Mouse (Mus musculus) frontal cortex, adult 2 months (tissue): ENCODE data around the gene Trpc1. TPM values are rescaled to one million over a fixed set of nuclear protein-coding genes. Genes with fewer than 3 reads are reported as not detected.

Experiments used
- DNase-seq, 2 experiments: peaks; one replicate each; pipeline ENCODE4 v3.0.0; 2022; ENCODE audit warnings: low spot score in 1 of 2; ENCODE audit errors: extremely low spot score in 1 of 2
- polyA plus RNA-seq: library from polyadenylated mRNA; depleted of rRNA; stranded (reverse); fragments of >200 nt; gene quantifications from 2 replicates; pipeline ENCODE4 v1.2.3, GENCODE M21; 2012; rRNA removed

Trpc1 gene
- polyA plus RNA-seq, result 19.4 and 22.4 TPM in 2 replicates

DNA sequence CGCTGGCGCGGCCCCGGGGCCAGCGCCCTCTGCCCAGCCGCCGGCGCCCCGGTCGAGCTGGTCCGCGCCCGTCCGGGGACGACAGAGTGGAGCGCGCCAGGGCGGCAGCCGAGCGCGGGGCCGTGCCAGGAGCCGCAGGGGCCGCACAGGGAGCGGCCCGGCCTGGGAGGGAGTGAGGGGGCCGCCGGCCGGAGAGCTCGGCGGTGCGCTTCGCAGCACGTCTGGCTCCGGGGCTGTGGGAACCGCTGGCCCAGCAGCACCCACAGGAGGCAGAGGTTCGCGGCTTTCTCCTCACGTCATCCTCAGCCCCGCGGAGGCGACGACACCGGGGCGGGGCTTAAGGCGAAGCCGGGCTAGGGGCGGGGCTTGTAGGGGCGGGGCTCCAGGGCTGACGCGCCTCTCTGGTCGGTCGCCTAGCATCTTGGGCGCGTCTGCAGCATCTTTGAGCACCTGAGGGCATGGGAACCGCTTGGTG is at the start of gene Trpc1:
Trpc1 (minus strand) TSS at position 339 of the 475 bp plus-strand sequence.
- DNase-seq, result peak; percentile 60 to 83

DNA sequence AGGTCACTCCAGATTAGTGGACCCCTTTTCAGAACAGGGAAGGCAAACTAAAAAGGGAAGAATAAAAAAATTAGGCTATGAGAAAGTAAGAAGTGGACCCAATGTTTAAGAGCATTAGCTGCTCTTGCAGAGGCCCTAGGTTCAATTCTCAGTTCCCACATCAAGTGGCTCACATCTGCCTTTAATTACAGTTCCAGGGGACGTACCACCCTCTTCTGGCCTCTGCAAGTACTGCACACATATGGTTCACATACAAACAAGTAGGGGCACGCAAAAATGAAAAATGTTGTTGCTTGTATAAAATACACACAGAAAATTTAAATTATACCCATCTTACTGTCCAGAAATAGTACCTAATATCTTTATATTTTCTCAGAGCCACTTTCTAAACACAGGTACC is 46.1 kb upstream of the Trpc1 start:
- DNase-seq, result no peak

DNA sequence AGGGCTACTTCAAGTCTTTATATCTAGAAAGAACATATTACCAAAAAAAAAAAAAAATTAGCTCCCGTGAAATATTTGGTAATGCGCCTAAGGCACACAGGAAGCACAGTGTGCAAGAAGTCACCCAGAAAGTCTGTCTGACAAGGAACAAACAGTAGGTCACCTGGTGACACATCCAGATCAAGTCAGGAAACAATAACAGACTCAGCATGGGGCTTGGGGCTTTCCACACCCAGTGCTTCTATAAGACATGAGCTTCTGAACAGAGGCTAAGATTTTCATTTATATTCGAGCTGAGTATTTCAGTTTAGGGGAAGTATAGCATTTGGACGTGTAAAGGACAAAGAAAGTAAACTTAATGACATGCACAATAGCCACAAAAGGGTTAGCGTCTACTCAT is 45.7 kb upstream of the Trpc1 start:
- no peak for DNase-seq

DNA sequence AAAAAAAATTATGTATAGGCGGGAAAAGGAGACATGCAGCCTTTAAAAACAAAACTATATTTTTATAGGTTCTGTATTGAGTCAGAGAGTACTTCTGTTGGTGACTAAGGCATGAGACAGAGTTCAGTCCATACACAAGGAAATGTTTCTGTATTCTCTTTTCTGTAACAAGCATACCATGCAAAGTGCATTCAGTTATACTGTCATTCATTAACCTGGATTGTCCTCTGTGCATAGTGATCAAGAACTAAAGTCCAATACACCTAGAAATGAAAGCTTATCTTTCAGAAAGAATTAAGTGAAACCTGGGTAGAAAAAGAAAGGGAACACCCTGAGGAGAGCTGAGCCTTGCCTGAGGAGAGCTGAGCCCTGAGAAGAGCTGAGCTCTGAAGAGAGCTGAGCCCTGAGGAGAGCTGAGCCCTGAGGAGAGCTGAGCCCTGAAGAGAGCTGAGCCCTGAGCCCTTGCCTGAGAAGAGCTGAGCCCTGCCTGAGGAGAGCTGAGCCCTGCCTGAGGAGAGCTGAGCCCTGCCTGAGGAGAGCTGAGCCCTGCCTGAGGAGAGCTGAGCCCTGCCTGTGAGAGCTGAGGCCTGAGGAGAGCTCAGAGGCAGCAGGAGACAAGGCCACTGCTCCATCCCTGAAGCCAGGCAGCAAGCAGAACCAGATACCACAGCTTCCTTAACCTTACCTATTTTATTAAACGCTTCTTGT is 45.1 kb upstream of the Trpc1 start:
- no peak for DNase-seq

DNA sequence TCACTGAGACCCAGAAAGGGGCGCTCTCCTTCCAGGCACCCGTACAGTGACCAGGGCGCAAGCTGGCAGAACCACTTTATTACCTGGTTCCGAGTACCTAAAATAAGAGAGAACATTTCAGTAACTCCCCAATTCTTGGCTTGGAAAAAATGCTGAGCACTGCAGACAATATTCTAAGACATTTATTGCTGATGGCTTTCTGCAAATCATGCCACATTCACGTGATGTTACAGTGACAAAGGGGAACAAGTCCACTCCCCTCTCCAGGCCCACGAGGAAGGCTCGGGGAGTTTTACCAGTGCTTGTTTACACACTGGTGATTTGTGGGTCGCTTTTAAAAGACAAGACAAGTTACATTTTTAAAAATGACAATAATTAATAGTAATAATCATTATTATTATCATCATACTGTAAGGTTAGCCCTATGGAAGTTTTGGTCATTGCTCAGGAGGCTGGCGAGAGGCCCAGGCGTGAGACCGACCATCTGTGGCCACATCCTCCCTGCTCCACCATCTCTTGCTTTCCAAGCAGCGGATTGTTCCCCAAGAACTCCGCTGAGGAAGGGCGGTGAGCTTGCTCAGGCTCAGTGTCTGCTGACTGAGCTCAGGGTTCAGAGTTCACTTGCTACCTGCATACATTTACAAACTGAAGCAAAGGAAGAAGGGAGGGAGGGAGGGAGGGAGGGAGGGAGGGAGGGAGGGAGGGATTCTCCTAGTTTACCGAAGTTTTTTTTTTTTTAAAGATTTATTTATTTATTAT is 44.0 kb upstream of the Trpc1 start:
- no peak for DNase-seq

DNA sequence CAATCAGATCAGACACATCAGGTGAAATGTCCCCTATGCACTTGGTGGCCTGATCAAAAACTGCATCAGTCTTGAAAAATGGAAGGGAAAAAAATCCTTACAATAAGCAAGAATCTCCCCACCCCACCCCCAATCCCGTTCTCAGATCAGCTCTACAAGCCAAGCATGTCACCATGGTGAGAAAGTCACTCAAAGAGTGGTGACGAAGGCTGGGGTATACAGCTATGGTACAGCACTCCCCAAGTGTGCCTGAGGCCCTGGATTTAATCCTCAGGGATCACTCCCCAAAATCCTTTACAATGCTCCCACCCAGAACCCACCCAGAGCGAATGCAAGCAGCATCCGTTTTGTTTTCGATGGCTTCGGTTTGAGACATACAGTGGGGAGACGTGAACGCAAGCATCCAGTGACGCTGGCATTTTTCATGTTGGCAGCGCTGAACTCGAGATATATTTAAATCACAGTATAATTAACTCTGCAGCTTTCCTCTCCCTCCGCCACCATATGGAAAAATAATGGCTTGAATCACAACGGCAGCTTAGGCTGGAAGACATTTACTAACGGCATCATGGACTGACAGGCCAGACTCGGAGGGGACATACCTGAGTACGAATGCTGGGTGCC is 34.8 kb upstream of the Trpc1 start:
- DNase-seq, result peak; percentile 16 to 64

DNA sequence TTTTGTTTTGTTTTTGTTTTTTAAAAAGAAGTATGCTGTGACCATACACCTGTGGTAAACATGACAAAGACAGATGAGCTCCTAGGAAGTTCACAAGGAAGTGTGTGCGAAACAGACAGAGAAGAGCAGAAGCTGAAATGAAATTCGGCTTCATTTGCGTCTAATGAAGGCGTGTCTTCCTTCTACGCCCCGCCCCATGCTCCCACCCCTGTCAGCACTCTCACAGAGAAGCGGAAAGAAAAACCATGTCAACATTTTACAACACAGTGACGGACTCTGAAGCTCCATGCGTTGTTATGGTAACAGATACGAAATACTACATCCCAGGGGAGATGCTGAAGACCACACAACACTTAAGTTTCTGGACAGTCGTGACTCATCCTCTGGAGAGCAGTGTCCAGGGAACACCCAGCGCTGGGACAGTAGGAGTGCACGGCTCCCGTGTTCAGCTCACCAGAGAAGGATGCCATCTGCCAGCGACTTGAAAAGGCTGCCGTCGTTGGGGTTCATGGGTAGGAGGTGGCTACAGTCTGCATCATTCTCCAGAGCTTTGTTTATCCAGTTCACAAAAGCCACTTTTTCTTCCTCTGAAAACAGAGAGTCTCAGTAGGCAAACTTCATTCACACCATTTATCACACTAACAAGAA is 33.6 kb upstream of the Trpc1 start:
- DNase-seq, result peak; percentile 25 to 52

DNA sequence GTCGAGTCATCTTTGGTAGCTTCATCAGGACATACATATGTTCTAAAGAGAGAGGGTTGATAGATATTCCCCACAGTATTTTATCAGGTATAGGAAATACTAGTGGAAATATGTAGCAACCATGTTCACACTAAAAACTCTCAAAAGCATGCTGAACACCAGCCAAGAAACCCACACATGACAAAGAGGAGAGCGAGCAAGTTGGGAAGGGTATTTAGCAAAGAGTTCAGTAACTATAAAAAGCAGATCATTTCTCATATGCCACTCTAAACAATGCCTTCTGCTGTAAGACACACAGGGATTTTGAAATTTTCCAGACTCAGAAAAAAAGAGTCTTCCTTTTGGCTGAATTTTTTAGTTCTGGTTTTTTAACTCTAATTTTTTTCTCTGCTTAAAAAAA is 21.5 kb upstream of the Trpc1 start:
- DNase-seq, result peak in 1 of 2 experiments; percentile 51

DNA sequence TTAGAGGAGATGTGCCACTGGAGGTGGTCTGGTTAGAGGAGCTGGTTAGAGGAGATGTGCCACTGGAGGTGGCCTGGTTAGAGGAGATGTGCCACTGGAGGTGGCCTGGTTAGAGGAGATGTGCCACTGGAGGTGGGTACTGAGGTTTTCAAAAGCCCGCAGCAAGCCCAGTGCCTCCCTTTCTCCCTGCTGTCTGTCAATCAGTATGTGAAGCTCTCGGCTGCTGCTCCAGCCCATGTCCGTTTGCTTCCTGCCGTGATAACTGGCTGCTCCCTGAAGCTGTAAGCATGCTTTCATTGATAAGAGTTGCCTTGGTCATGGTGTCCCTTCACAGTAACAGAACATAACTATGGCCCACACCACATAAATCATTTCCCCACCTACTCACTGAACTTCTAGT is 13.0 kb upstream of the Trpc1 start:
- no peak for DNase-seq

DNA sequence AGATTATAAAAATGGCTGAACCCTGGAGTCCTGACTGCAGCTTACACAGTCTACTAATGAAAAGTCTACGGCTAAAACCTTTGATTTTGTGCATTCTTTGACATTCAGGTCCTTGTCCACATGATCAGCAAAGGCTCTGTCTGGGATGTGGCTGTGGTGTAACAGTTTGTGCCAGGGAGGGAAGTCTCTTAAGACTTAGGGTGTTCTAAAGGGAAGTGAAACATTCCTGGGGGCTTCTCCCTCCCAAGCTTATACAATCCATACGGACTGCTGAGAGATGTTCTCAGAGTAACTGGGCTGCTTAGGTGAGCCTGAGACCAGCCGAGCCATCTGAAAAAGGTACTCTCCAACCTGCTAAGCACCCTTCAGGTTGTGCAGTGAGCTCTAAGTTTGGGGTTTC is 12.1 kb upstream of the Trpc1 start:
- DNase-seq, result no peak

DNA sequence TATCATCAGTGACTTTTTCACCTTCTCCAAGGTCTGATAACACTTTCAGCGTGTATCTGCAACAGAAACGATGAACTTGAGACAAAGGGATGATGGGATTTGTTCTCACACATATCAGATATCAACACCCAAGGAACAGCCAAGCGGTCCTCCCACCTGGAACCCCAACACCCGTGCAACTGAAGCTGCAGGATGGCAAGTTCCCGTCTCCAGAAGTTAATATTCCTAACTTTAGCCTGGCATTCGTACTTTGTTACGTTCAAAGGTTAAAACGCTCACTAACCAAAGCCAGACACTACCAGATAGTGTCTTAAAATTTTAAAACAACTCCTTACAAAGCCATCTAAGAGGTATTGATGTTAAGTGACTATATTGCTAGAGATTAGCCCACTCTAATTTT is 11.2 kb upstream of the Trpc1 start:
- no peak for DNase-seq

DNA sequence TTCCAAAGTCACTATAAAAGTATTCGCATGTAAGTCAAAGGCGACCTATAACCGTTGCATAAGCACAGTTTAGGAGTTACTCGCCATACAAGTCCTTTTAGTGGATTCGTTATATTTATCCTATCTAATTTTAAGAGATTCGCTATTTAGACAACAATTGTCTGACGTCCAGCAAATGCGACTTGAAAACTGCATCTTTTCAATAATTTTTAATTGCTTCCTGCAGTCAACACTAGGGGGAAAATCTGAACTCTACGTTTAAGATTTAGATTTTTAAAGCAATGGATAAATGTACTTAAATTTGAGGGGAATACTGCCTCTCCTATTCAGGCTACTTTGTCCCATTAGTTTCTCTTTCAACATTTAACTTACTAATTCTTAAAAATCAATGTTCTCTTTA is 571 bp upstream of the Trpc1 start:
- no peak for DNase-seq

DNA sequence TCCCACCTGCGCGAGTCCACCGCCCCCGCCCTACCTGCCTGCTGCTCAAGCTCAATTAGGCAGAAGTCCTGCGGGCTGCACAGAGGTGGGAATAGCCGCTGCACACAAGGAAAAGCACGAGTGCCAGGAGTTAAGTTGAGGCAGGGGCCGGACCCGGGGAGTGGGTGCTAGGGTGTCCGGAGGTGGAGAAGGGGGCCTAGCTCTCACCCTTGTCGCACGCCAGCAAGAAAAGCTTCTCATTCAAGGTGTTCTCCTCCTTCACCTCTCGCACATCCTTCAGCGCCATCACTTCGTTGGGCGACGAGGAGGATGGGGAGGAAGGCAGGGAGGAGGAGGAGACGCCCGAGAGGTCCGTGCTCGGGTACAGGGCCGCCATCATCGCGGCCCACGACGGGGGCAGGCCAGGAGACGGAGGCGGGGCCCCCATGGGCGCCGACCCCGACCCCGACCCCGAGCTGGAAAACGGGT is 680 bp downstream of the Trpc1 start:
- peak; percentile 7 to 23 for DNase-seq

DNA sequence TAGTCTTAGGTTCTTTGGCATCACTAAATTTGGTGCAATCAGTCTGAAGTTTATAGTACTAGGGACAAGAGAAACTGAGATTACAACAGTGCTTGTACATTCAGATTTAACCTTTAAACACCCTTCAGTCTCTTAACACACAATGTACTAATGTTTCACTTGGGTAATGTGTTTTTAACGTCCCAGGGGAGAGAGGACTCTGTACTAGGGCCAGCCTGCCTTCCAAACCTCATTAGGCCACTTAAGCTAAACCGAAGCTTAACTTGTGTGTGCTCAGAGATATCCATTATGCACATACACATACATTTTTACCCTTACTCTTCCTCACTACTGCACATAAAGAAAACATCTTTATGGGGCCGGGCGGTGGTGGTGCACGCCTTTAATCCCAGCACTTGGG is 2.9 kb downstream of the Trpc1 start:
- DNase-seq, result no peak

DNA sequence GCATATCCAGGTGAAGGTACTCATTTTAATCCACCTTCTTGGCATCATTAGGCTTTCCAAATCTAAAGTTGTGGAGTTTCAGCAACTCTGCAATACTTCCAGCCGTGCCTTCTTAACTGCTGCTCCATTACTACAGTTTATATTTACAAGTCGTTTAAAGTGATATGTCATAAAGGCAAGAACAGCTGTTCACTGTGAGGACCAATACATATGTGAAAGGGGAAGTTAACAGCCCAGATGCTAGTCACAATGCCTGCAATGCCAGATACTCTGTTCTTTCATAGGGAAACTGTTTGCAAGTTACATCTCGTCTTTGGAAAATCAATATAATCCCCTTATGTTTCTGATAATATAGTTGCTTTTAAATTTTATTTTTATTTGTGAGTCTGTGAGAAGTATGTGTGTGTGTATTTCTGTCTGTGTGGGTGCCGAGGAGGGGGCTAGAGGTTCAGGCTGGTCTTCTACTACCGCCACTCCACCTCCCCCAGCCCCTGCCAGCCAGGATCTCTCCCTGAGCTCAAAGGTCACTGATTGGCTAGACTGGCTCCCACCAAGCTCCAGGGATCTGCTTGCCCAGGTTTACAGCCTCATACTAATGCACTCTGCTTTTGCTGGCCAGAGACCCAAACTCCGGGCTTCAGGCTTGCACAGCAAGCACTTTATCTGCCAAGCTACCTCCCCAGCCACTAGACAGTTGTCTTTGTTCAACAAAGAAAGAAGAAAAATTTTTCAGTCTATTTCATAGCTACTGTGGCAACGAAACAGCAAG is 5.1 kb downstream of the Trpc1 start:
- DNase-seq, result no peak

DNA sequence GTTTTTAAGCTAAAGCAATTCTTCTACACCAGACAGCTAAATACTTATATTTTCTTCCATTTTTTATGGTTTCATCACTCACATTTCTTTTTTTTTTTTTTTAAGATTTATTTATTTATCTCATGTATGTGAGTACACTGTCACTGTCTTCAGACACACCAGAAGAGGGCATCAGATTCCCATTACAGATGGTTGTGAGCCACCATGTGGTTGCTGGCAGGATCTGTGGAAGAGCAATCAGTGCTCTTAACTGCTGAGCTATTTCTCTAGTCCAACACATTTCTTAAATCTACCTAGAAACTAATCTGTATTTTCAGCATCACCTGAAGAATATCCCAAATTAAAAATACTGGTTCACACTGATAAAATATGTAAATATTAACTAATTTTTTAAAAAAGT is 13.9 kb downstream of the Trpc1 start:
- DNase-seq, result no peak

DNA sequence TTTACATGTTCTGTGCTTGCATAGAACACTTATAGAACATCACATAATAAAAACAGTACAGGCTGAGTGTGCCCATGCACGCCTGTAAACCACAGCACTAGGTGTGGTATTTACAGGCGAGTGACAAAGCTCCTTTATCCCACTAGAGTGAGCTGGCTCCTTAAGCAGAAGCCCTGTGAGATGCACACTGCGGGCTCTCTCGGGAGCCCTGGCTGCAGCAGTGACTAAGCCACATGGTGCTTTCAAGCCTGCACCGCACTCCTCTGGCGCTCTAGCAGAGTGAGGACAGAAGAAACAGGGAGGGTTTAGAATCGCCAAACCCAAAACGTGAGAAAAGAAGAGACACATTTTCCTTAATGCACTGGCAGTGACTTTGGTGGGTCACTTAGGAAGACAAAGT is 37.6 kb downstream of the Trpc1 start:
- no peak for DNase-seq

DNA sequence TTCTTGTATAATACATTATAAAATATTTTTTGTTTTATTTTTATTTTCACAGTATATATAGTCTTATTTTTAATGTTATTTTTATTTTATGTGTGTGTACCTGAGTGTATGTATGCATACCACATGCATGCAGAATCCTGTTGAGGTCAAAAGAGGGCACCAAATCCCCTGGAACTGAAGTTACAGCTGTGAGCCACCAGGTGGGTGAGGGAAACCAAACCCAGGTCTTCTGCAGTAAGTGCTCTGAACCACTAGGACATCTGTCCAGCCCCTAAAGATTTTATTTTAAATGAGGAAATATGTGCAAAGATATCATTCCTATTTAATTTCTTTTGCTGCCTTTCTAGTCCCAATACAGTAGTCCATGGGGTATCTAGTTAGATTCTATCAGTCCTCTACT is 41.2 kb downstream of the Trpc1 start:
- no peak for DNase-seq

DNA sequence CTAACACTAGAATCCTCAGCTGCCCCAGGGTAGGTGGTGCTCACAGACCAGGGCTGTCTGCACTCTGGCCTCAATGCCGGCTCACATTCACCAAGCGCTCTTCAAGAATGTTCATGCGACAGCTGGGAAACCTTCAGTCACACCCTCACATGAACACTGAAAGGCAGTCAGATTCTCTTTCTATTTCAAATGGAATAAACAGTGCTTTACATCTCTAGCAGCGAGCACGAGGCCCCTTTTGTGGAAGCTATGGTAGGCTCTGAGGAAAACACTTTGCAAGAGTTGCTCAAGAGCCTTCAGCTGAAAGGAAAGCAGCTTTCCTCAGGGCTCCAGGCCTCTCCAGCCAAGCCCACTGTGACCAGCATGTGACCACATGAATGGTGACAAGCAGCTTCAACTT is 44.8 kb downstream of the Trpc1 start:
- no peak for DNase-seq

DNA sequence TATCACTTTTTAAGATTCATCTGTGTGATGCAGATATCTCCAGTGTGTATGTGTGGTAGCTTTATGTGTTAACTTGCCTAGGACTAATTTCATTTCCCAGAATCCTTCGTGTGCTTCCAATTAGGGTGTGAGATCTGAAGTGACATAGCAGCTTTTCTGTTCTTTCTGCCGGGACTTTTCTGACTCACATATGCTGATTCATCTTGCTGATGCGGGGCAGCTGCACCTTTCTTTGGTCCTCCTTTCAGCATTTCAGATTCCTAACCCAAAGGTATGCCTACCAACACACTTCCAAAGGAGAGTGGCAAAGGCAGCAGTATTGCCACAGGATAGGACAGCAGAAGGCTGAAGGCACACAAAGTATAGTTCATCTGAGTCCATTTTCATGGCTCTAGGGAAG is 46.1 kb downstream of the Trpc1 start:
- DNase-seq, result peak in 1 of 2 experiments; percentile 37
